Mouse (Mus musculus) midbrain, embryonic 14.5 days (tissue): ENCODE data around the gene Zfp987. TPM values are rescaled to one million over a fixed set of nuclear protein-coding genes. Genes with fewer than 3 reads are reported as not detected.
"Not testable (repeated sequence)": the region's sequence is repeated elsewhere in the genome, so short reads cannot be mapped to it uniquely, and the experiment has no call there.

Source experiments
- ATAC-seq: fragments of 200-750 bp; cut with Nextera tagmentation; 2 replicates; pipeline ENCODE4 v1.8.0; 2017; ENCODE audit warnings: moderate number of reproducible peaks, moderate library complexity; ENCODE audit not compliant: low FRiP score, low TSS enrichment
- DNase-seq: peaks from one replicate; pipeline ENCODE4 v3.0.0-alpha.2; 2015
- H3K27ac ChIP-seq: fragments of 300-500 bp; sonication (generic); replicated peaks from 2 replicates; pipeline ENCODE4 v1.5.1; 2014; ENCODE audit warnings: mild to moderate bottlenecking, low read depth, low read length, moderate library complexity
- H3K27me3 ChIP-seq: fragments of 300-500 bp; sonication (generic); 2 replicates; pipeline ENCODE4 v1.6.1; 2014; ENCODE audit warnings: low read length, control low read depth, mixed read lengths; ENCODE audit not compliant: control insufficient read depth, insufficient read depth
- H3K36me3 ChIP-seq: fragments of 300-500 bp; sonication (generic); 2 replicates; pipeline ENCODE4 v1.6.1; 2014; ENCODE audit warnings: low read length, control low read depth; ENCODE audit not compliant: control insufficient read depth, insufficient read depth
- H3K4me1 ChIP-seq: fragments of 300-500 bp; sonication (generic); 2 replicates; pipeline ENCODE4 v1.6.1; 2014; ENCODE audit warnings: mild to moderate bottlenecking, antibody characterized with exemption, low read length, control low read depth; ENCODE audit not compliant: control insufficient read depth, insufficient read depth
- H3K4me2 ChIP-seq: fragments of 300-500 bp; sonication (generic); 2 replicates; pipeline ENCODE4 v1.6.1; 2014; ENCODE audit warnings: mild to moderate bottlenecking, low read length, moderate library complexity
- H3K4me3 ChIP-seq: fragments of 300-500 bp; sonication (generic); replicated peaks from 2 replicates; pipeline ENCODE4 v1.5.1; 2014; ENCODE audit warnings: low read depth, low read length
- H3K9ac ChIP-seq: fragments of 300-500 bp; sonication (generic); replicated peaks from 2 replicates; pipeline ENCODE4 v1.6.1; 2014; ENCODE audit warnings: mild to moderate bottlenecking, low read length, moderate library complexity
- H3K9me3 ChIP-seq: fragments of 300-500 bp; sonication (generic); 2 replicates; pipeline ENCODE4 v1.6.1; 2016; ENCODE audit warnings: low read length, control low read depth, mixed read lengths; ENCODE audit not compliant: control insufficient read depth
- WGBS: fragments of 180-500 bp; shearing (Covaris S2); extraction: QIAGEN DNeasy Blood & Tissue Kit; methylation state at CpG from one replicate; pipeline ENCODE4 v1.1.7; 2014; 5-methylcytosine and 5-hydroxymethylcytosine counted together
- polyA plus RNA-seq: library from polyadenylated mRNA; unstranded; fragments of >200 nt; fragmentation: Nextera tagmentation; extraction: Ambion mirVana; gene quantifications from 2 replicates; pipeline ENCODE4 v1.2.1, GENCODE M21; 2014

The Zfp987 gene
- polyA plus RNA-seq: 0.24 TPM in 1 of 2 replicates, not detected in the other

- H3K27ac ChIP-seq, H3K4me3 ChIP-seq, H3K27me3 ChIP-seq, ATAC-seq, H3K4me2 ChIP-seq, H3K9ac ChIP-seq, H3K4me1 ChIP-seq, H3K9me3 ChIP-seq, DNase-seq, H3K36me3 ChIP-seq: not testable (repeated sequence)
- WGBS: 73% methylated on average over 1 of the region's 3 CpGs
Observed at GRCm38 (mm10) chr4:146096998-146097397, at the start of gene Zfp987. Gene Zfp987, plus strand, starts transcription at chr4:146097298.

GRCm38 (mm10) chr4:146052536-146052935 is 44.6 kb upstream of the Zfp987 start:
- H3K36me3 ChIP-seq, H3K27me3 ChIP-seq, H3K4me2 ChIP-seq, H3K9ac ChIP-seq, H3K27ac ChIP-seq, DNase-seq, H3K4me1 ChIP-seq, ATAC-seq, H3K4me3 ChIP-seq: not testable (repeated sequence)
- 79% methylated on average over 1 of the region's 1 CpGs for WGBS
- H3K9me3 ChIP-seq: peaks cover 33% of the 10 kb centered on the region

- 88% methylated on average over 2 of the region's 2 CpGs for WGBS
- ATAC-seq, DNase-seq, H3K36me3 ChIP-seq, H3K4me2 ChIP-seq, H3K9ac ChIP-seq, H3K27me3 ChIP-seq, H3K27ac ChIP-seq, H3K4me3 ChIP-seq, H3K4me1 ChIP-seq: not testable (repeated sequence)
- H3K9me3 ChIP-seq: peaks cover 35% of the 10 kb centered on the region
Observed at GRCm38 (mm10) chr4:146053445-146053844, 43.7 kb upstream of the Zfp987 start.

- Histone ChIP-seq H3K27ac (no peak overlapping the region), H3K4me2 (no peak overlapping the region), H3K4me1 (no peaks in the 10 kb centered on the region), H3K9ac (no peak overlapping the region), H3K9me3 (peaks cover 46% of the 10 kb centered on the region), H3K36me3 (no peaks in the 10 kb centered on the region), H3K4me3 (no peak overlapping the region), H3K27me3 (no peaks in the 10 kb centered on the region)
- 78% methylated on average over 2 of the region's 2 CpGs for WGBS
- no peak for ATAC-seq
- no peak for DNase-seq
Observed at GRCm38 (mm10) chr4:146055335-146055734, 41.8 kb upstream of the Zfp987 start.

DNA sequence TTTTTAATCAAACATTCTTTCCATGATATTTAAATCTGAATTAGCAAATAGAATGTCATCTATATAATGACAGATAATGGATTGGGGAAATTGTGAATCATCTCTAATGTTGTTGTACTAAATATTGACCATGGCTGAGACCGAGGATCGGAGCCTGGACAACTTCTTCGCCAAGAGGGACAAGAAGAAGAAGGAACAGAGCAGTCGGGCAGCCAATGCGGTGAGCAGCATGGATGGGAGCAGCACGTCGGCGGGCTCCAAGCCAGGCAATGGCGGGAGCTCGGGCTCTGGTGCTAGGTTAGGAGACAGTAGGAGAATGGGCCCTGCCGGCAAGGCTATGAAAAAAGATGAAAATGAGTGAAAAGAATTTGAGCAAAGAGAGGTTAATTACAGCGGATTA is 38.5 kb upstream of the Zfp987 start:
- H3K36me3 ChIP-seq, H3K4me2 ChIP-seq, H3K4me1 ChIP-seq, ATAC-seq, DNase-seq, H3K9ac ChIP-seq, H3K27me3 ChIP-seq, H3K4me3 ChIP-seq, H3K27ac ChIP-seq: not testable (repeated sequence)
- 94% methylated on average over 12 of the region's 12 CpGs for WGBS
- peaks cover 26% of the 10 kb centered on the region for H3K9me3 ChIP-seq

DNA sequence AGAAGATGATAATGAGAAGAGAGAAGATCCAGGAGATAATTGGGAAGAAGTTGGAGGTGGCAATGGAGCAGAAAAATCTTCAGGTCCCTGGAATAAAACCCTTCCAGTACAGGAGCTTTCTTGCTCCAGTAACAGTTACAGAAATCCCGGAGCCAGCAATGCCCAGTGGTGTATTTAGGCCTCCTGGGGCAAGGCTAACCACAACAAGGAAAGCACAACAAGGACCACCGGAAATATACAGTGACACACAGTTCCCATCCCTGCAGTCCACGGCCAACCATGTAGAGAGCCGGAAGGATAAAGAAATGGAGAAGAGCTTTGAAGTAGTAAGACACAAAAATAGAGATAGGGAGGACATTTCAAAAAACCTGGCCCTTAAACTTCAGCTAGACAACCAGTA is 38.0 kb upstream of the Zfp987 start:
- not testable (repeated sequence) for H3K4me3 ChIP-seq

GRCm38 (mm10) chr4:146059974-146060693 is 37.0 kb upstream of the Zfp987 start:
- not testable (repeated sequence) for H3K27me3 ChIP-seq, H3K4me2 ChIP-seq, H3K4me1 ChIP-seq, H3K36me3 ChIP-seq, DNase-seq, ATAC-seq, H3K4me3 ChIP-seq, H3K9ac ChIP-seq, H3K27ac ChIP-seq
- WGBS: 91% methylated on average over 25 of the region's 26 CpGs
- H3K9me3 ChIP-seq: peaks cover 31% of the 10 kb centered on the region

More for the DNA sequence above, 38.0 kb upstream of the Zfp987 start:
- H3K36me3 ChIP-seq, H3K27ac ChIP-seq, DNase-seq, H3K9ac ChIP-seq, ATAC-seq, H3K4me2 ChIP-seq, H3K27me3 ChIP-seq, H3K4me1 ChIP-seq: not testable (repeated sequence)
- WGBS: 86% methylated on average over 4 of the region's 4 CpGs
- peaks cover 27% of the 10 kb centered on the region for H3K9me3 ChIP-seq

DNA sequence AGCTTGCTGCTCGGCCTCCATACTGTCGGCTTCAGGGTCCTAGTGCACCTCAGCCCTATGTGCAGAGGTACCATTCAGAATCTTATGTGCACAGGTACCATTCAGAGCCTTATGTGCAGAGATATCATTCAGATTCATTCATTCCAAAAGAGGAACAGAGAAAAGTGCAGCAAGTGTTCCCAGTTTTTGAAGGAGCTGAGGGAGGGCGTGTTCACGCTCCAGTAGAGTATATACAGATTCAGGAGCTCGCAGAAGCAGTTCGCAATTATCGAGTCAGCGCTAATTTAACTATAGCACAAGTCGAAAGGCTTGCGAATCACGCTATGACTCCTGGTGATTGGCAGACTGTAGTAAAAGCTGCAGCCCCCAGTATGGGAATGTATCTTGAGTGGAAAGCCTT is 36.0 kb upstream of the Zfp987 start:
- H3K9ac ChIP-seq, H3K4me3 ChIP-seq, H3K4me2 ChIP-seq, H3K27me3 ChIP-seq, ATAC-seq, H3K27ac ChIP-seq, H3K4me1 ChIP-seq, H3K36me3 ChIP-seq, DNase-seq: not testable (repeated sequence)
- 94% methylated on average over 11 of the region's 11 CpGs for WGBS
- peaks cover 29% of the 10 kb centered on the region for H3K9me3 ChIP-seq

DNA sequence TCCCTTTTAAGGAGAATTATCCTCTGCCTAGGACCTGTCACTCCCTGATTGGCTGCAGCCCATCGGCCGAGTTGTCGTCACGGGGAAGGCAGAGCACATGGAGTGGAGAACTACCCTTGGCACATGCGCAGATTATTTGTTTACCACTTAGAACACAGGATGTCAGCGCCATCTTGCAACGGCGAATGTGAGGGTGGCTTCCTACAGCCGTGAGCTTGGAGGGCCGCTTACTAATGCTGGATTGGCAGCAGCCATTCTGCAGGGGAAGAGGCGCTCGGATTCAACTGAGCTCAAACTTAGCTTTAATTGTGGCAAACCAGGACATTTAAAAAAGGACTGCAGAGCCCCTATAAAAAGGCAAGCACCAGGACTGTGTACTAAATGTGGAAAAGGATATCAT is 35.1 kb upstream of the Zfp987 start:
- H3K36me3 ChIP-seq, H3K27ac ChIP-seq, H3K4me2 ChIP-seq, H3K4me3 ChIP-seq, DNase-seq, H3K27me3 ChIP-seq, H3K4me1 ChIP-seq, ATAC-seq, H3K9ac ChIP-seq: not testable (repeated sequence)
- H3K9me3 ChIP-seq: peaks cover 25% of the 10 kb centered on the region
- WGBS: 93% methylated on average over 12 of the region's 12 CpGs
